Mouse (Mus musculus) fat pad, adult 2 months (tissue): ENCODE data around the gene Crb3.

ENCODE experiments used
- DNase-seq: peaks from one replicate; pipeline ENCODE4 v3.0.0-alpha.2; 2011; ENCODE audit warnings: low read depth, low spot score; ENCODE audit errors: extremely low read depth

The Crb3 gene

GRCm38 (mm10) chr17:57105181-57106034 is 46.5 kb downstream of the Crb3 start, which contains the start of gene Tnfsf9:
Tnfsf9 (plus strand) TSS chr17:57105325.
- DNase-seq = no peak

- DNase-seq = no peak
Observed at GRCm38 (mm10) chr17:57106035-57106368, 47.1 kb downstream of the Crb3 start.

GRCm38 (mm10) chr17:57107064-57107463 is 48.2 kb downstream of the Crb3 start:
- DNase-seq = no peak

GRCm38 (mm10) chr17:57108040-57108665 is 49.2 kb downstream of the Crb3 start:
- no peak for DNase-seq

- no peak for DNase-seq
Observed at GRCm38 (mm10) chr17:57108666-57109171, 49.8 kb downstream of the Crb3 start.

GRCm38 (mm10) chr17:57110005-57110404 is 51.1 kb downstream of the Crb3 start:
- no peak for DNase-seq

- no peak for DNase-seq
Observed at GRCm38 (mm10) chr17:57112768-57113474, 54.0 kb downstream of the Crb3 start.
